Mouse (Mus musculus) lung, adult 2 months (tissue): Measurements from ENCODE around the gene Tbc1d10b. TPM values are rescaled to one million over a fixed set of nuclear protein-coding genes. Genes with fewer than 3 reads are reported as not detected.
"Not testable (repeated sequence)": the region's sequence is repeated elsewhere in the genome, so short reads cannot be mapped to it uniquely, and the experiment has no call there.

Experiments
- DNase-seq: peaks from one replicate; pipeline ENCODE4 v3.0.0; 2022
- H3K4me1 ChIP-seq: fragments of 200-500 bp; 2 replicates; pipeline ENCODE4 v1.6.1; 2011; ENCODE audit warnings: low read length; ENCODE audit not compliant: control insufficient read depth, insufficient read depth
- H3K4me3 ChIP-seq: fragments of 200-500 bp; replicated peaks from 2 replicates; pipeline ENCODE3; 2011; ENCODE audit warnings: low read depth, mild to moderate bottlenecking, control low read depth, low read length; ENCODE audit errors: extremely low read depth
- CTCF ChIP-seq: fragments of 200-500 bp; IDR thresholded peaks from 2 replicates; pipeline ENCODE4 v1.5.1; 2011; ENCODE audit warnings: mild to moderate bottlenecking, low read length, control low read depth; ENCODE audit not compliant: insufficient read depth
- POLR2A ChIP-seq: fragments of 200-500 bp; IDR thresholded peaks from 2 replicates; pipeline ENCODE4 v1.6.1; 2011; ENCODE audit warnings: low read depth, mild to moderate bottlenecking, control low read depth, low read length, borderline replicate concordance; ENCODE audit errors: extremely low read depth
- WGBS: fragments of 180-500 bp; shearing (Covaris S2); methylation state at CpG from one replicate; pipeline ENCODE4 v1.1.7; 2018; 5-methylcytosine and 5-hydroxymethylcytosine counted together
- polyA plus RNA-seq: library from polyadenylated mRNA; depleted of rRNA; stranded (reverse); fragments of >200 nt; gene quantifications from 2 replicates; pipeline ENCODE4 v1.2.3, GENCODE M21; 2012

Gene Tbc1d10b
- polyA plus RNA-seq, 1 experiment, result 32.9 TPM

DNA sequence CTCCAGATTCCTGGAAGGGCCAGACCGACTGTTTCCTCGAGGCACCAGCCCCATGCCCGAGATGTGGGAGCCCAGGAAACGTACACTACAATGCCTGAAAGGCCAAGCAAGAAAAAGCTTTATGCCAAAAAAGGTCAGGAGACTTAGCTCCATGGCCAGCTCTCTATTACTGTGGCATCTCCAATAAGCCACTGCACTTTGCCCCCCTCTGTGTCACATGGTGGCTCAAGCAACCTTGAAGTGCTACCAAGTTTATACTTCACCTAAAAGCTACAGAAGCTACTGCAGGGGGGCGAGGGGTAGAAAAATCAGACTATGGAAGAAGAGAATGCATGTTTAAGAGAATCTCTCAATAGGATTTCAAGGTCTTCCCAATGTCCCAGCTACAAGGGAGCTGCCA lies 15.3 kb downstream of the Tbc1d10b start:
- peaks cover 9% of the 10 kb centered on the region for H3K4me1 ChIP-seq
- H3K4me3 ChIP-seq, result no peak overlapping the region
- no peak for DNase-seq

DNA sequence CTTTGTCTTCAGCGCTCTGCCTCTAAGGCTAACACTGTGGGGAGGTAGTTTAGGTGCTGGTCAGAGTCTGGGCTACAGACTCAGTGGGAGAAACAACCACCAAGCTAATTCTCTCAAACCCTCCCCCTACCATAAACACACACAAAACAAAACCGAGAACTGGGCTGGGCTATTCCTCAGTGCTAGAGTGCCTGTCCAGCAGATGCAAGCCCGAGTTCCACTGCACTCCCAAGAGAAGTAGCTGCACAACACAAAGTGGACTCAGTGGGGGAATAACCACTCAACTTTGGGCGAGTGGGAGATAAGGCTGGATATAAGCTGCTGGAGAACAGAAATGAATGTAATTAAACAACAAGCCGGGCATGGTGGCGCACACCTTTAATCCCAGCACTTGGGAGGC lies 17.6 kb downstream of the Tbc1d10b start:
- H3K4me3 ChIP-seq, result no peak overlapping the region
- no peak for DNase-seq
- TF ChIP-seq POLR2A (no peak), CTCF (no peak)
- peaks cover 7% of the 10 kb centered on the region for H3K4me1 ChIP-seq
- 77% methylated on average over 6 of the region's 6 CpGs for WGBS

More for the DNA sequence above, 15.3 kb downstream of the Tbc1d10b start:
- WGBS, result 93% methylated on average over 5 of the region's 5 CpGs
- TF ChIP-seq POLR2A, result no peak
- TF ChIP-seq CTCF, result no peak

DNA sequence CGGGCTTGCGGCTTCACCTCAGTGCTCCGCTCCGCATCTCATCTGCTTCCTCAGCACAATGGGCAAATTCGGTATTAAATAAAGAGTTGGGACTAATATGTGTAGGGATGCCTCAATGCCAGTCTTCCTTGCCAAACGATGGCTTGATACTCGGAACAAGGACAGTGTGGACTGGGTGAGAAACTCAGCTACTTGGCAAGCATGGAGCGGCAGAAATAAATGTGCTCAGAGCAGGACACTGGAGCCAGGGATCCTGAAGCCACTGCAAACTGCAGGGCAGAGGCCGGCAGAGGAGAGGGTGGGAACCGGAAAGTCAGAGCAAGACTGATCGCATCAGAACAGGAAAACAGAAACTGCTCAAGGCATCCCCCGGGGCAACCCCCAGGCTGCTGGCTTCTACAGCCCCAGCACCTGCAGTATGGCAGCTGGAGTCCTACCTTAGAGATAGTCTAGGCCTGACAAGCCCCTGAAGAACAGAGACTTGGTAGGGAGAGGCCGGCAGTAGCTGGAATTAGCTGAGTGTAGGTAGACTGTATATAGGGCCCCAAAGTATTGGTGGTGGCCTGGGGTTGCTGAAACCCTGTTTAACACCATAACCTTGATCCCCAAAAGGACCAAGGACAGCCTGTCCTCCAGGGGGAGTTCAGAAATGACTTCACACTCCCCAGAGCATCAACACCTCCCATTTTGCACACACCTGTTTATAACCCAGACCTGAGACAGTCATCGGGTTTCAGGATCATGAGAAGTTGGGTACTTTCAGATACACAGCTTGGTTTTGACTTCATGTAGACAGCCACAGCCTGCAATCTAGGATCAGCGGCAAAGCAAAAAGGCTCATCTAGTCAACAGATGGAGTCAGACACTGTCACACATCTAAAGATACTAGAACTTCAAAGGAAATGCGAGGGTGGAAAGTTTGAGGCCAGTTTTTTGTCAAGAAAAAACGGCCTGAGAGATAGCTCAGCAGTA lies 19.7 kb downstream of the Tbc1d10b start:
- TF ChIP-seq CTCF (no peak), POLR2A (no peak)
- no peaks in the 10 kb centered on the region for H3K4me1 ChIP-seq
- H3K4me3 ChIP-seq, result no peak overlapping the region
- no peak for DNase-seq
- WGBS, result 70% methylated on average over 17 of the region's 17 CpGs

DNA sequence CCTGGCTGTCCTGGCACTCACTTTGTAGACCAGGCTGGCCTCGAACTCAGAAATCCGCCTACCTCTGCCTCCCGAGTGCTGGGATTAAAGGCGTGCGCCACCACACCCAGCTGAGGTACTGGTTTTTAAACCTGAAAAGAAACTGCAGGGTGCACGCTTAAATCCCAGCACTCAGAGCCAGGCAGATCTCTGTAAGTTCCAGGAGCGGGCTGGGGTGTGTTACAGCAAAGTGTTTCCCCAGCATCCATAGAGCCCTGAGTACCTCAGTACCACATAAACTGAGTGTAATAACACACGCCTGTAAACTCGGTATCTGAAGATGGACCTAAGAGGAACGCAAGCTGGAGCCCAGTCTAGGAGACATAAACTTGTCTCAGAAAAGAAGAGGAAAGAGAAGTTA lies 20.9 kb downstream of the Tbc1d10b start:
- no peaks in the 10 kb centered on the region for H3K4me1 ChIP-seq
- H3K4me3 ChIP-seq, result no peak overlapping the region
- 79% methylated on average over 10 of the region's 10 CpGs for WGBS
- no peak for DNase-seq
- TF ChIP-seq CTCF (no peak), POLR2A (no peak)

DNA sequence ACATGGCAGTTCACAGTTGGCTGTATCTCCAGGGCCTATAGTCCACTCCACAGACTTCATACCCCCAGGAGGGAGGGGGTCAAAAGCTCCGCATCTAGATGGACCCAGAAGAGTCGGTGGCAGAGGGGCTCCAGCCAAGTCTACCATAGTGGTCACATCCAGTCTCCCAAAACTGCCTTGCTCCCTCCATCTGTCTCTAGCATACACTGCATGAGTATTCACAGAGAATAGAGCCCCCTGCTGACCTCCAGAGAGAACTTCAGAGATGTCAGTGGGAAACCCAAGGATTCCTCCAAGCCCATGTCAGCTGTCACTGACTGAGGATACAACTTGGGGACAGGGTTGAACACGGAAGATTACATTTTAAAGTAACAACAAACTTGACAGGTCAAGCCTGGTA lies 22.7 kb downstream of the Tbc1d10b start:
- H3K4me3 ChIP-seq, result no peak overlapping the region
- TF ChIP-seq POLR2A (no peak), CTCF (no peak)
- H3K4me1 ChIP-seq, result no peaks in the 10 kb centered on the region
- DNase-seq, result no peak
- 63% methylated on average over 3 of the region's 3 CpGs for WGBS

DNA sequence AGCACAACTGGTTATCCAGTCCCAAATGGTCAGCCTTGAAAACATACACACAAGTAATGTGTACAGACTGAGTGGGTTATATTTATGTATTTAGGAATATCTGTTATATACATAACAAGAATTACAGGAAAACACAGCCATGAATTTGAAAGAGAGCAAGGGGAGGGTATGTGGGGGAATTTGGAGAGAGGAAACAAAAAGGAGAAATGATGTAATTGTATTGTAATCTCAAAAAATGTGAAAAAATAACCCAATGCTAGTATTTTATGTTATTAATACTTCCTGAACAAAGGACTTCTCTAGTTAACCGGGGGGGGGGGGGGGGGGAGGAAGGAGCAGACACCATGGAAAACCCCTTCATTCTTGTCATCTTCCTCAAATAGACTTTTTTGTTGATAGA lies 23.5 kb downstream of the Tbc1d10b start:
- DNase-seq, result no peak
- H3K4me1 ChIP-seq, result no peaks in the 10 kb centered on the region
- WGBS, result 20% methylated on average over 1 of the region's 1 CpGs
- no peak overlapping the region for H3K4me3 ChIP-seq
- TF ChIP-seq CTCF (no peak), POLR2A (no peak)

DNA sequence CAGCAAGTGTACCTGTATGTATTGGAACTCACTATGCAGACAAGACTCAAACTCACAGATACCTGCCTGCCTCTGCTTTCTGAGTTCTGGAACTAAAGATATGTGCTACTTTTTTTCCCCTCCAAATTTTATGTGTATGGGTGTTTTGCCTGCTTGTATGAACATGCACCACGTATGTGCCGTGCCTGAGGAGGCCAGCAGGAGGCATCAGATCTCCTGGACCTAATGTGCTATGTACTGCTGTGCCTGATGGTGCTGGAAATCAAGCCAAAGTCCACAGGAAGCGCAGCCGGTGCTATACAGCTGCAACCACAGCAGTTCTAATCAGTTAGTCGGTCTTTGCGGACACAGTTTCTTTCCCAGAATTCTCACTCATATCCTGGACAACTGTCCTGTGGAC lies 24.4 kb downstream of the Tbc1d10b start:
- Histone ChIP-seq H3K4me3 (no peak overlapping the region), H3K4me1 (no peaks in the 10 kb centered on the region)
- TF ChIP-seq POLR2A (no peak), CTCF (peak; percentile 49; the same call in 1 of the 2 replicates)
- 75% methylated on average over 6 of the region's 6 CpGs for WGBS
- DNase-seq, result no peak

DNA sequence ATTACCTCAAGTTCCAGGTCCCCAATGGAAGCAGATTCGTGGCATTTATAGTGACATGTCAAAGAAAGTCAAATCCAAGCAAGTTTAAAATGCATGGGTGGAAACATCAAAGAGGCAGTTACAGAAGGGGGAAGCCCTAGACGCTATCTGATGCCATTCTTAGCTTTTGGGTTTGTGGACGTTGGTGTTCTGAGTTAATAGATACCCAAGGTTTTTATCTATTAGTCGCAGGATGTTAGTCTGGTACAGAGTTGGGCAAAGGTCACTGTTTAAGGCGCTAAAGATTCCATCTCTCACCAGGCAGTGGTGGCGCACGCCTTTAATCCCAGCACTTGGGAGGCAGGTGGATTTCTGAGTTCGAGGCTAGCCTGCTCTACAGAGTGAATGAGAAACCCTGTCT lies 24.9 kb downstream of the Tbc1d10b start:
- no peak for DNase-seq
- Histone ChIP-seq H3K4me3 (no peak overlapping the region), H3K4me1 (no peaks in the 10 kb centered on the region)
- WGBS, result 71% methylated on average over 8 of the region's 8 CpGs
- TF ChIP-seq CTCF (no peak), POLR2A (no peak)

DNA sequence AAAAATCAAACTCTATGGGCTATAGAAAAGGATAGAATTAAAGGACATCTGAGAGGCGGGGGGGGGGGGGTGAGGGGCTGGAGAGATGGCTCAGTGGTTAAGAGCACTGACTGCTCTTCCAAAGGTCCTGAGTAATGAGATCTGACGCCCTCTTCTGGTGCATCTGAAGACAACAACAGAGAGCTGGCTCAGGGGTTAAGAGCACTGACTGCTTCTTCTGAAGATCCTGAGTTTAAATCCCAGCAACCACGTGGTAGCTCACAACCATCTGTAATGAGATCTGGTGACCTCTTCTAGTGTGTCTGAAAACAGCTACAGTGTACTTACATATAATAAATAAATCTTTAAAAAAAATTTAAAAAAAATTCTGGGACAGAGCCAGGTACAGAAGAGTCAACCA lies 26.5 kb downstream of the Tbc1d10b start:
- WGBS, result 37% methylated on average over 3 of the region's 3 CpGs
- not testable (repeated sequence) for H3K4me1 ChIP-seq, H3K4me3 ChIP-seq, DNase-seq

DNA sequence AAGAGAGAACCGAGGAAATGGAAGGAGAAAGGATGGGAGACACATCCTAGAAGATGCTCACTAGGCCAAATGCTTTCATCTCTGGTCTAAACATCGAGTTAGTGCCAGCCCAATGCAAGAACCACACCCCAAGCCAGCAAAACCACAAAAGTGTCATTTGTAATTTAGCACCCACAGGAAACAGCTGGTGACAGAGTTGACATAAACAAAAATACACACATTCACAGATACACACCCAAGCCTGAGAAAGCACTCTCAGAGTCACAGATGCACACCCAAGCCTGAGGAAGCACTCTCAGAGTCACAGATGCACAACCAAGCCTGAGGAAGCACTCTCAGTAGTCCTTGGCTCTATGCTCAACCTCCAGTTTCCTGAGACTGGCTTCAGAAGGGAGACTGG lies 27.5 kb downstream of the Tbc1d10b start:
- H3K4me1 ChIP-seq, result no peaks in the 10 kb centered on the region
- TF ChIP-seq CTCF (no peak), POLR2A (no peak)
- 25% methylated on average over 2 of the region's 2 CpGs for WGBS
- DNase-seq, result no peak
- no peak overlapping the region for H3K4me3 ChIP-seq
